Mouse (Mus musculus): ENCODE measurements at regions not wholly inside any gene's neighbourhood (a gene's known extent, or its start where the extent isn't known, plus 50 kb on each side); places are given as distances from the start of the nearest gene placed in this dataset.

GRCm38 (mm10) chr12:107052136-107052535 is 436.3 kb upstream of the 3110018I06Rik start:
- H3K27me3 ChIP-seq (ENCODE audit: control insufficient read depth): no peaks in the 10 kb centered on the region
- H3K4me3 ChIP-seq (replicated peaks): no peak overlapping the region
- H3K4me1 ChIP-seq (ENCODE audit: control insufficient read depth): no peaks in the 10 kb centered on the region
- TF ChIP-seq GATA1 (IDR thresholded peaks at IDR 0.05; ENCODE audit: low read length): no peak
- no peak for TF ChIP-seq TAL1 (IDR thresholded peaks at IDR 0.05; ENCODE audit: low read length)
- H3K9me3 ChIP-seq (ENCODE audit: control insufficient read depth, low read length): peaks cover 66% of the 10 kb centered on the region
- no peaks in the 10 kb centered on the region for H3K36me3 ChIP-seq (ENCODE audit: control insufficient read depth)

DNA sequence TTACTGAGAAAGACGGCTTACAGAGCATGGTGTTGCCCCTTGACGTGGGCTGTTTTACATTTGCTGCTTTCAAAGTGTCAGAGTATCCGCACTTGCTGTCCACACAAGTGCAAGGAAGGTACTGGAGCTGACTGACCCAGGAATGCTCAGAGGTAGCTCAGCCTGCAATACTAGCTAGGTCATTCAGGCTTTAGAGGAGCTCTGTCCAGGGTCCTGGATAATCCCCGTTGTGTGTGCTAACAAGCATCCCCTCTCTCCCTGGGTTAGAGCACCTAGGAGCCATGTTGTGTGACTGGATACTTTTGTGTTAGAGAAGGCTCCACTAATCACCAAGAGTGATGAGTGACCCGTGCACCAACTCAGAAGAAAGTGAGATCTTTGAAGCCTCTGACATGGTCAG is 431.9 kb upstream of the 3110018I06Rik start:
- TF ChIP-seq TAL1 (IDR thresholded peaks at IDR 0.05; ENCODE audit: low read length) (no peak), GATA1 (IDR thresholded peaks at IDR 0.05; ENCODE audit: low read length) (no peak)
- peaks cover 61% of the 10 kb centered on the region for H3K9me3 ChIP-seq (ENCODE audit: control insufficient read depth, low read length)
- no peak overlapping the region for H3K4me3 ChIP-seq (replicated peaks)
- no peaks in the 10 kb centered on the region for H3K4me1 ChIP-seq (ENCODE audit: control insufficient read depth)
- H3K36me3 ChIP-seq (ENCODE audit: control insufficient read depth): no peaks in the 10 kb centered on the region
- no peaks in the 10 kb centered on the region for H3K27me3 ChIP-seq (ENCODE audit: control insufficient read depth)

DNA sequence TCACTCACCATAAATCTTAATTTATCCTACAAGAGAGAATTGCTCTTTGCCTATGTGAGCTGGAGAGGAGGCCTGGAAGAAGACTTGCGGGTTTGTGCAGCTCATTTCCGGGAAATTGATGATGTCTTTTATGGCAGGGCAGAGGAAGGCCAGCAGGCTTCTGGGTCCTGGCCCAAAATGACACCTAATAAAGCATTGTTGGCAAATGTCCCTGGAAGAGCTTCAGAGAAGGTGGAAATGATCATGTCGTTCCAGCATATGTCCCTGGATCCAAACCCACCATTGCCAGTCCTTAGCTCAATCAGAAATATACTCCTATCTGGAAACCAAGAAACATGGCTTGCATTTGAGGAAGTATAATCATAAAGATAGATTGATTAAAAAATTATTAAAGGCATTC is 427.9 kb upstream of the 3110018I06Rik start:
- H3K27me3 ChIP-seq (ENCODE audit: control insufficient read depth): no peaks in the 10 kb centered on the region
- H3K9me3 ChIP-seq (ENCODE audit: control insufficient read depth, low read length): peaks cover 56% of the 10 kb centered on the region
- no peaks in the 10 kb centered on the region for H3K36me3 ChIP-seq (ENCODE audit: control insufficient read depth)
- H3K4me1 ChIP-seq (ENCODE audit: control insufficient read depth): no peaks in the 10 kb centered on the region
- TF ChIP-seq TAL1 (IDR thresholded peaks at IDR 0.05; ENCODE audit: low read length) (no peak), GATA1 (IDR thresholded peaks at IDR 0.05; ENCODE audit: low read length) (no peak)
- H3K4me3 ChIP-seq (replicated peaks): no peak overlapping the region

DNA sequence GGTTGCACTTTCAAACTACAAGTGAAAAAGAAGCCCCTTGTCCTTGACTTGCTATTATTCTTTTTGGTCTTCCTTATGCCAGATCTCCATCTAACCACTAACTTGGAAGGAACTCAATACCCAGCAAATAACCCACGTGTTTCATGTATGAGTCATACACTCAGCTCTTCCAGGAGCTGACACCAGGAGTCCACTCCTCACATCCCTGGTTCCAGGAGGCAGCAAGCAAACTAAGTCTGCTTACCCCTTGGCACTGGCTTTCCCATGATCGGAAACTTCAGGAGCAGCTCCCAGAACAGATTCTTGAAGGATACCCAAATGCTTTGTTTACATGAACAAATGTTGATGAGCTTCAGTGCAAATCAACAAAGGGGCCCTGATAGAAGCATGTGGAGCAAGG is 421.1 kb upstream of the 3110018I06Rik start:
- Histone ChIP-seq H3K9me3 (ENCODE audit: control insufficient read depth, low read length) (peaks cover 26% of the 10 kb centered on the region), H3K27me3 (ENCODE audit: control insufficient read depth) (no peaks in the 10 kb centered on the region)
- TF ChIP-seq TAL1 (IDR thresholded peaks at IDR 0.05; ENCODE audit: low read length) (no peak), GATA1 (IDR thresholded peaks at IDR 0.05; ENCODE audit: low read length) (no peak)

DNA sequence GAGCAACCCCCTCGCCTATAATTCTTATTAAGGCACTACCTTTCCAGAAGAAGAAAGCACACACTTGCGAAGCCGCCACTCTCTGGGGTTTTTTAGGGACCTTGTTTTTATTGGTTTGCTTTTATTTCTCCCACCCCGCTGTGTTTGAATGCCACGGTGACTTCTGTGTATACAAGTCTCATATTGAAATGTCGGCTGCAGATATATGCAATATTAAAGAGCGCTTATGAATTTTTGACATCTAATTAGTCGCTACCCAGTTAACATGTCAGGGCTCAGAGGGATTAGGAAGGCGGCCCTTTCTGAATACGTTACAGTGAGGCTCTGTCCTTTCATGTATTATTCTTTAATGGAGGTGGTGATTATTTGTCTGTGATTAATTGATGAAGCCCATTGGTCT is 405.9 kb upstream of the 3110018I06Rik start:
- Histone ChIP-seq H3K4me3 (replicated peaks) (no peak overlapping the region), H3K36me3 (ENCODE audit: control insufficient read depth) (no peaks in the 10 kb centered on the region), H3K4me1 (ENCODE audit: control insufficient read depth) (no peaks in the 10 kb centered on the region), H3K27me3 (ENCODE audit: control insufficient read depth) (no peaks in the 10 kb centered on the region), H3K9me3 (ENCODE audit: control insufficient read depth, low read length) (peaks cover 44% of the 10 kb centered on the region)
- TF ChIP-seq GATA1 (IDR thresholded peaks at IDR 0.05; ENCODE audit: low read length) (no peak), TAL1 (IDR thresholded peaks at IDR 0.05; ENCODE audit: low read length) (no peak)

More for the DNA sequence above, 421.1 kb upstream of the 3110018I06Rik start:
- Histone ChIP-seq H3K4me1 (ENCODE audit: control insufficient read depth) (no peaks in the 10 kb centered on the region), H3K4me3 (replicated peaks) (no peak overlapping the region), H3K36me3 (ENCODE audit: control insufficient read depth) (no peaks in the 10 kb centered on the region)

GRCm38 (mm10) chr12:107085058-107085905 is 403.1 kb upstream of the 3110018I06Rik start:
- no peaks in the 10 kb centered on the region for H3K36me3 ChIP-seq (ENCODE audit: control insufficient read depth)
- no peak overlapping the region for H3K4me3 ChIP-seq (replicated peaks)
- peaks cover 24% of the 10 kb centered on the region for H3K9me3 ChIP-seq (ENCODE audit: control insufficient read depth, low read length)
- no peaks in the 10 kb centered on the region for H3K27me3 ChIP-seq (ENCODE audit: control insufficient read depth)
- H3K4me1 ChIP-seq (ENCODE audit: control insufficient read depth): no peaks in the 10 kb centered on the region
- no peak for TF ChIP-seq GATA1 (IDR thresholded peaks at IDR 0.05; ENCODE audit: low read length)
- no peak for TF ChIP-seq TAL1 (IDR thresholded peaks at IDR 0.05; ENCODE audit: low read length)

- Histone ChIP-seq H3K4me3 (replicated peaks) (no peak overlapping the region), H3K9me3 (ENCODE audit: control insufficient read depth, low read length) (peaks cover 19% of the 10 kb centered on the region), H3K27me3 (ENCODE audit: control insufficient read depth) (no peaks in the 10 kb centered on the region), H3K36me3 (ENCODE audit: control insufficient read depth) (no peaks in the 10 kb centered on the region), H3K4me1 (ENCODE audit: control insufficient read depth) (no peaks in the 10 kb centered on the region)
- no peak for TF ChIP-seq GATA1 (IDR thresholded peaks at IDR 0.05; ENCODE audit: low read length)
- no peak for TF ChIP-seq TAL1 (IDR thresholded peaks at IDR 0.05; ENCODE audit: low read length)
Observed at GRCm38 (mm10) chr12:107085906-107086655, 402.4 kb upstream of the 3110018I06Rik start.

GRCm38 (mm10) chr12:107092151-107092550 is 396.3 kb upstream of the 3110018I06Rik start:
- no peaks in the 10 kb centered on the region for H3K27me3 ChIP-seq (ENCODE audit: control insufficient read depth)
- TF ChIP-seq TAL1 (IDR thresholded peaks at IDR 0.05; ENCODE audit: low read length): no peak
- TF ChIP-seq GATA1 (IDR thresholded peaks at IDR 0.05; ENCODE audit: low read length): no peak
- H3K4me3 ChIP-seq (replicated peaks): no peak overlapping the region
- H3K9me3 ChIP-seq (ENCODE audit: control insufficient read depth, low read length): peaks cover 20% of the 10 kb centered on the region
- no peaks in the 10 kb centered on the region for H3K36me3 ChIP-seq (ENCODE audit: control insufficient read depth)
- H3K4me1 ChIP-seq (ENCODE audit: control insufficient read depth): no peaks in the 10 kb centered on the region

DNA sequence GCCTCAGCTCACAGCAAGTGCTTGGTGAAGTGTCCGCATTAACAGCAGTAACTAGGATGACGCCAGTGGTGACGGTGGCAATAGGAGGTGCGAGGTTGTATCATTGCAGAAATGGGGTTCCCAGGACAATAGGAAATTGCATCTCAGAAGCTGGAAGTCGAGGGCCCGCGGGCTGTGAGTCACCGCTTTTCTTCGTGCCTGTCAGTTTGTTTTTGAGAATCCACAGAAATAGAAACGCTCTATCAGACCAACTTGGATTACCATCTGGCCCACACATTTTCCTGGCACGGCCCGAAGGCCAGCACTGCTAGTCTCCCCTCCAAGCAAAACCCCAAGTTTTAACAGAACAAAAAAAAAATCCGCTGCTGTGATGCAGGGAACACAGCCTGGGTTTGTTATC is 395.1 kb upstream of the 3110018I06Rik start:
- H3K36me3 ChIP-seq (ENCODE audit: control insufficient read depth): no peaks in the 10 kb centered on the region
- H3K4me1 ChIP-seq (ENCODE audit: control insufficient read depth): no peaks in the 10 kb centered on the region
- no peaks in the 10 kb centered on the region for H3K27me3 ChIP-seq (ENCODE audit: control insufficient read depth)
- no peak for TF ChIP-seq TAL1 (IDR thresholded peaks at IDR 0.05; ENCODE audit: low read length)
- no peak for TF ChIP-seq GATA1 (IDR thresholded peaks at IDR 0.05; ENCODE audit: low read length)
- peaks cover 23% of the 10 kb centered on the region for H3K9me3 ChIP-seq (ENCODE audit: control insufficient read depth, low read length)
- no peak overlapping the region for H3K4me3 ChIP-seq (replicated peaks)
